Mouse (Mus musculus) lung, embryonic 16.5 days (tissue): Measurements from ENCODE around the gene Xbp1. TPM values are rescaled to one million over a fixed set of nuclear protein-coding genes. Genes with fewer than 3 reads are reported as not detected.
"Not testable (repeated sequence)": the region's sequence is repeated elsewhere in the genome, so short reads cannot be mapped to it uniquely, and the experiment has no call there.

Source experiments
- ATAC-seq: fragments of 200-750 bp; cut with Nextera tagmentation; 2 replicates; pipeline ENCODE4 v1.8.0; 2017; ENCODE audit warnings: low read depth, mild to moderate bottlenecking, moderate library complexity
- H3K27ac ChIP-seq: fragments of 300-500 bp; sonication (generic); 2 replicates; pipeline ENCODE4 v1.5.1; 2014; ENCODE audit warnings: mild to moderate bottlenecking, control low read depth, low read length
- H3K27me3 ChIP-seq: fragments of 300-500 bp; sonication (generic); 2 replicates; pipeline ENCODE4 v1.6.1; 2014; ENCODE audit warnings: low read depth, low read length, mixed read lengths; ENCODE audit not compliant: control insufficient read depth, insufficient read depth
- H3K36me3 ChIP-seq: fragments of 300-500 bp; sonication (generic); 2 replicates; pipeline ENCODE4 v1.6.1; 2014; ENCODE audit warnings: low read length; ENCODE audit not compliant: control insufficient read depth, insufficient read depth
- H3K4me1 ChIP-seq: fragments of 300-500 bp; sonication (generic); replicated peaks from 2 replicates; pipeline ENCODE4 v1.6.1; 2014; ENCODE audit warnings: low read length, mixed read lengths; ENCODE audit not compliant: control insufficient read depth, insufficient read depth
- H3K4me2 ChIP-seq: fragments of 300-500 bp; sonication (generic); 2 replicates; pipeline ENCODE4 v1.6.1; 2014; ENCODE audit warnings: low read depth, low read length, control low read depth
- H3K4me3 ChIP-seq: fragments of 300-500 bp; sonication (generic); 2 replicates; pipeline ENCODE4 v1.5.1; 2014; ENCODE audit warnings: mild to moderate bottlenecking, low read length, control low read depth
- H3K9ac ChIP-seq: fragments of 300-500 bp; sonication (generic); 2 replicates; pipeline ENCODE4 v1.6.1; 2014; ENCODE audit warnings: low read length, control low read depth
- H3K9me3 ChIP-seq: fragments of 300-500 bp; sonication (generic); 2 replicates; pipeline ENCODE4 v1.6.1; 2016; ENCODE audit warnings: low read length; ENCODE audit not compliant: control insufficient read depth
- WGBS: fragments of 180-500 bp; shearing (Covaris S2); extraction: QIAGEN DNeasy Blood & Tissue Kit; methylation state at CpG from one replicate; pipeline ENCODE4 v1.1.7; 2014; 5-methylcytosine and 5-hydroxymethylcytosine counted together
- polyA plus RNA-seq: library from polyadenylated mRNA; unstranded; fragments of >200 nt; fragmentation: Nextera tagmentation; extraction: Ambion mirVana; gene quantifications from 2 replicates; pipeline ENCODE4 v1.2.1, GENCODE M21; 2015

The Xbp1 gene
- polyA plus RNA-seq, 1 experiment from 2014 or later = 201 TPM

DNA sequence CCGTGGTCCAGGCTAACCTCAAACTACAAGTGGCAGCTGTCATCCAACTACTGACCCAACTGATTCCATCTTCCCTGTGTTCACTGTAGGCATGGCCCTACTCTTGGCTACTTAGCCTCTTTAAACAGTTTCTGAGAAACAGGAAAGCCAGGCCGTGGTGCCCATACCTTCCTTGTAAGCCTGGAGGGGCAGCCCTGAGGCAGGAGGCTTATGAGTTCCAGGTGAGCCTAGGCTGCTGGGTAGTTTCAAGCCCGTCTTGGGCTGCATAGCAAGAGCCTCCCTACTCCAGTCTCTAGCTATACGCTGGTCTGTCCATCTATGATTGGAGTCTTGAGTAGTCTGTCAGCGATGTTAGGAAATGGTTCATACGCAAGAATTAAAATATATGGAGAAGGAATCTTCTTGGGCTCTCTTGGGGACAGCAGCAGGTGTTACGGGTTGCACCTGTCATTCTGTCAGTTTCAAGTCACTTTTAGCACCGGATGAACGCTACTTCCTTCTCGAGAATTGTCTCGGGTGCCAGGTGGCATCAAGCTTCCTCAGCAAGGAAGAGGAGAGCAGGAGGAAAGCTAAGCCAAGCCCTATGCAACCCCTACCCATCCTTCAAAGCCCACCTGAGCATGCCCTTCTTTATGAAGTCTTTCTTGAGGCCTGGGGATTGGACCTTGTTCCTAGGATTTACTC lies 20.4 kb upstream of the Xbp1 start:
- H3K27ac ChIP-seq = no peak overlapping the region; the same call in 1 of the 2 replicates
- WGBS = 72% methylated on average over 11 of the region's 11 CpGs
- no peaks in the 10 kb centered on the region for H3K36me3 ChIP-seq
- no peaks in the 10 kb centered on the region for H3K9me3 ChIP-seq
- H3K27me3 ChIP-seq = no peaks in the 10 kb centered on the region
- H3K9ac ChIP-seq = no peak overlapping the region
- ATAC-seq = no peak
- H3K4me1 ChIP-seq = peaks cover 17% of the 10 kb centered on the region
- H3K4me2 ChIP-seq = no peak overlapping the region
- no peak overlapping the region for H3K4me3 ChIP-seq

DNA sequence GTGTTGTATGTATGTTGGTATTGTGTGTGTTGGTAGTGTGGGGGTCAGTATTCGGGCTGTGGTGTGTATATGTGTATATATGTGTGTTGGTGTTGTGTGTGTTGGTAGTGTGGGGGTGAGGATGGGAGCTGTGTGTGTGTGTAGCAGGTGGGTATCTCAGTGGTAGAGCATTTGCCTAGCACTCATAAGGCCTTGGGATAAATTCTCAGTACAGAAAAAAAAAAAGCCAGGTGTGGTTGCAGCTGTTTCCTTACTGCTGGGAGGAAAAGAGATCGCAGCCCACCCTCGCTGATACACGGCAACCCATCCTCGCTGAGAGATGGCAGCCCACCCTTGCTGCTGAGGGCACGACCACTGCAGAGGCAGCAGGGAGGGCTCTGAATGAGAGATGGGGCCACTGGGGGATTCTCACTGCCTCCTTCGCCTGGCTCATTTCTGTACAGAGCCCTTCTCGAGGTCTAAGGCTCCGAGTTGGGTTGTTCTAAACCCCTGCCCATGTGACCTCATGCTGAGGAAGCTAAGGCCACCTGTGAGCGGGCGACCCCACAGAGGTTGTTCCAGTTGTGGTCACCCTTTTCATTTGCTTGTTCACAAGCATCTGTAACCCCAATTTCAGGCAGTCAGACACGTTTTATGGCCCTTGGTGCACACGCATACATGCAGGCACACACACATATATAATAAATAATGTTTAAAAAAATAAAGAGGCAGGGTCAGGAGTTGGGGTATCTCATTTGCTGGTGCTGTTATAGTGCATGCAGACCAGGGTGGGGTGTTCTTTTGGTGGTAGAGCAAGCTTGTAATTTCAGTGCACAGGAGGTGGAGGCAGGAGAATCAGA lies 19.3 kb upstream of the Xbp1 start:
- ATAC-seq = no peak
- H3K27me3 ChIP-seq = no peaks in the 10 kb centered on the region
- H3K4me2 ChIP-seq = no peak overlapping the region
- H3K4me3 ChIP-seq = no peak overlapping the region
- no peaks in the 10 kb centered on the region for H3K36me3 ChIP-seq
- peaks cover 21% of the 10 kb centered on the region for H3K4me1 ChIP-seq
- WGBS = 74% methylated on average over 13 of the region's 13 CpGs
- H3K27ac ChIP-seq = no peak overlapping the region
- no peaks in the 10 kb centered on the region for H3K9me3 ChIP-seq
- no peak overlapping the region for H3K9ac ChIP-seq

GRCm38 (mm10) chr11:5502351-5503051 lies 18.0 kb upstream of the Xbp1 start:
- Histone ChIP-seq H3K36me3 (no peaks in the 10 kb centered on the region), H3K4me2 (no peak overlapping the region), H3K4me3 (no peak overlapping the region), H3K9ac (0 out of 2 replicates have a peak overlapping the region, but pooled peaks have one; percentile 20), H3K27me3 (no peaks in the 10 kb centered on the region), H3K4me1 (peaks cover 21% of the 10 kb centered on the region), H3K9me3 (no peaks in the 10 kb centered on the region), H3K27ac (no peak overlapping the region)
- no peak; the same call in 1 of the 2 replicates for ATAC-seq
- whole genome bisulfite sequencing = 81% methylated on average over 10 of the region's 10 CpGs

DNA sequence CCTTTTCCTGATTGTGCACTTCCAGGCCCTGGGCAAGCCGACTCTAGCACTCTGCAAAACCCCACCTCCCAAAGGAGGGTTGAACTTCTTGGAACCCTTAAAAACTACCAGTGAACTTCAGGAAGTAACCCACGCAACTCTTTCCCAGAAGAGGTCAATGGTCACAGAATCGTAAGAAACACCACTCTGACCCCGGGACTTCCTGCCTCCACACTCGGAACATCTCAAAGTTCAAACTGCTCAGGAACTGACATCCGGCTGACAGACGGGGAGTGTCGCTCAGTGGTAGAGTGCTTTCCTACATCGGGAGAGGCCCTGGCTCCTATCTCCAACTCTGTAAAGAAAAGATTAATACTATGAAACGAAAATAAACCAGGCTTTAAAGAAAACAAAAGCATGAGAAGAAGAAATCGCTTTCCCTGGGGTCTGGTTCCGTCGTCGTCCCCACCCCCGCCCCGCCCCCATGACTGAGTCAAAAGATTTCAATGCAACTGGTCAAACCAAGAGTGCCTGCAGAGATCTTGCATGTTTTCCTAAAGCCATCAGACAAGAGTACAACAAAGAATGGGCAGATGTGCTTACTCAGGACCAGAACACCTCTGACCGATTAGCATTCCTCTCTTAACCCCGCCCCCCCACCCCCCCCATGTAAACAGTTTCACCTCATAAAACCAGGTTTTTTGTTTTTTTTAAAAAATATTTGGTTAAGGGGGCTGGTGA lies 14.4 kb upstream of the Xbp1 start:
- H3K9ac ChIP-seq = peak overlapping the region; percentile 46

DNA sequence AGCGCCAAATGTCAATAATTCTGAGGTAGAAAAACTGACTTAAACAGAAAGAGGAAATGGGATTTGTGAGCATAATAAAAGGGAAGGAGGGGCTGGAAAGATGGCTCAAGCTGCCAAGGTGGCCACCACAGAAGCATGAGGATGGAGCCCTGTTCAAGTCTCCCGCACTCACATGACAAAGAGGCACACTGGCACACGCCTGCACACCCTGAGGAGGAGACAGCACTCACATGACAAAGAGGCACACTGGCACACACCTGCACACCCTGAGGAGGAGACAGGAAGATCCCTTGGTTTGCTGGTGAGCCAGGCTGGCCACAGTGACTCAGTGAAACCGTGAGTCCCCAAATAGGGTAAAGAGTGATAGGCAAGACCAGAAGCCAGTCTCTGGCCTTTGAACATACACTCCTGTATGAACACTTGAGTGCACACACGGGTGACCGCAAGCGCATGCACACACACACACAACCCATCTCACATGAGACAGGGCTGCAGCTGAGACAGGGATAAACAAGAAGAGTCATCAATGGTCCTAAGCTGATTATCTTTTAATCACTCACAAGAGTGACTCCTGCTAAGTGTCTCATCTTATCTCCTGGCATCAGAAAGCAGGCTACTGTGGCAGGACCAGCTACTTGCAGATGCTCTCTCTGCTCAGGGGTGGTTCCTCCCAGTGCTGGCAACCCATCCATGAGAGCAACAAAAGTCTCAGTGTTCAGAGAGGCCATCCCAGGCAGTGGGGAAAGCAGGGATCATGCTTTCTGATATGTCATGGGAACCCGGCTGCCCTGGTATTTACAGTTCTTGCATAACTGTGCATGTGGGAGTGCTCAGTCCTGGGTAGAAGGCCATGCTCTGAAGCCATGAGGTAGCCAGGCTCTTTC lies 11.0 kb upstream of the Xbp1 start:
- H3K27ac ChIP-seq = no peak overlapping the region
- H3K4me2 ChIP-seq = no peak overlapping the region

More for the DNA sequence above, 14.4 kb upstream of the Xbp1 start:
- H3K36me3 ChIP-seq = no peaks in the 10 kb centered on the region
- H3K4me3 ChIP-seq = peak overlapping the region; percentile 25
- peak; percentile 76; the same call in 1 of the 2 replicates for ATAC-seq
- H3K9me3 ChIP-seq = no peaks in the 10 kb centered on the region
- H3K27ac ChIP-seq = peak overlapping the region; percentile 41
- H3K27me3 ChIP-seq = no peaks in the 10 kb centered on the region
- H3K4me2 ChIP-seq = peak overlapping the region; percentile 45
- WGBS = 17% methylated on average over 18 of the region's 18 CpGs
- H3K4me1 ChIP-seq = 0 out of 2 replicates have a peak, but pooled peaks cover 4% of the 10 kb centered on the region

GRCm38 (mm10) chr11:5510099-5510391 lies 10.4 kb upstream of the Xbp1 start:
- Histone ChIP-seq H3K9me3 (no peaks in the 10 kb centered on the region), H3K9ac (no peak overlapping the region), H3K4me1 (0 out of 2 replicates have a peak, but pooled peaks cover 4% of the 10 kb centered on the region), H3K4me3 (no peak overlapping the region), H3K27me3 (no peaks in the 10 kb centered on the region), H3K36me3 (no peaks in the 10 kb centered on the region), H3K27ac (no peak overlapping the region), H3K4me2 (no peak overlapping the region)
- WGBS = 34% methylated on average over 5 of the region's 5 CpGs
- no peak for ATAC-seq

More for the DNA sequence above, 11.0 kb upstream of the Xbp1 start:
- no peak for ATAC-seq
- H3K4me3 ChIP-seq = no peak overlapping the region
- H3K36me3 ChIP-seq = no peaks in the 10 kb centered on the region
- H3K27me3 ChIP-seq = no peaks in the 10 kb centered on the region
- H3K9ac ChIP-seq = no peak overlapping the region
- WGBS = 71% methylated on average over 8 of the region's 8 CpGs
- no peaks in the 10 kb centered on the region for H3K9me3 ChIP-seq
- H3K4me1 ChIP-seq = 0 out of 2 replicates have a peak, but pooled peaks cover 4% of the 10 kb centered on the region

DNA sequence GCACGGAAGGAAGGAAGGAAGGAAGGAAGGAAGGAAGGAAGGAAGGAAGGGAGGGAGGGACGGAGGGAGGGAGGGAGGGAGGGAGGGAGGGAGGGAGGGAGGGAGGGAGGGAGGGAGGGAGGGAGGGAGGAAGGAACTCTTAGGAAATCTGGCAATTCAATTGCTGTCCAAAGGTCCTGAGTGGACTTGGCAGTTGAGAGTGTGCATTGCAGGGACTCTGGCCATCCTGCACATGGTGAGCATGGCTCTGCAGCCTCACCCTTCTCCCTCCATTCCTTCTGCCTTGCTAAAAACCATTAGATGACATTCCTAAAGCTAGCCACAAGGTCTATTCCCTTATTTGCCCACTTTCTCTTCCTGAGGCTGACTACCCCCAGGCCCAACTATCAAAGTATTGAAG lies 9.8 kb upstream of the Xbp1 start:
- WGBS = 60% methylated on average over 1 of the region's 2 CpGs

DNA sequence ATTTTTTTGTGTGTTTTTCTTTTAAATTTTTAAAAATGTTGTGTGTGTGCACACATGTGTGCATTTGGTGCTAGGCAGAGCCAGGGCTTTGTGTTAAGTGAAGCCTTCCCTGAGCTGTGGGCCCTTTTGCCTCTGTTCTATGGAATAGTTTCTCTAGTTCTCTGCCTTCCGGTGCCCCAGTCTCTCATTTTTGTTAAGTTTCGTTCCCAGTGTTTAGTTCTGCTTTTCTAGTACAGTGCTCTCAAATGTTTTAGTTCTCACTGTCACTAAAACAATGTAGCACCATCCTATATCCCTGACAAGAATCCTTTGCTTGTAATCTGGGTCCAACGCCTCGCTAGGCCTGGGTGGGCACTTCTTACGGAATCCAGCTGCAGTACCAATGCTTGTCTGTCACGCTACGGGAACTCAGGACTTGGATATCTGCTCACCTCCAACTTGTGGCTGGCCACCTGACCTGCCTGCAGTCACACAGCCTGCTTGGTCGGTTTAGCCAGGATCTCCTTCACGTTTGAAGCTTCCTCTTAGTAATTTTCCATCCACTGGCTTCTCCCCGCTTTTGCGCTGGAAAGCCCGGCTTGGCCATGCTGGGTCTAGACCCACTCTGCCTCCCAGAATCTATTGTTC lies 8.2 kb upstream of the Xbp1 start:
- no peaks in the 10 kb centered on the region for H3K36me3 ChIP-seq
- H3K4me2 ChIP-seq = no peak overlapping the region
- no peak overlapping the region for H3K9ac ChIP-seq
- no peaks in the 10 kb centered on the region for H3K27me3 ChIP-seq
- WGBS = 67% methylated on average over 12 of the region's 12 CpGs
- H3K4me1 ChIP-seq = no peaks in the 10 kb centered on the region
- H3K9me3 ChIP-seq = no peaks in the 10 kb centered on the region
- H3K27ac ChIP-seq = no peak overlapping the region
- no peak for ATAC-seq
- H3K4me3 ChIP-seq = no peak overlapping the region

More for the DNA sequence above, 9.8 kb upstream of the Xbp1 start:
- not testable (repeated sequence) for H3K36me3 ChIP-seq, H3K4me1 ChIP-seq, H3K4me2 ChIP-seq, H3K4me3 ChIP-seq, H3K9me3 ChIP-seq, H3K27ac ChIP-seq, ATAC-seq, H3K9ac ChIP-seq, H3K27me3 ChIP-seq
